Mouse (Mus musculus): ENCODE results near the gene Scyl1. TPM values are rescaled to one million over a fixed set of nuclear protein-coding genes. Genes with fewer than 3 reads are reported as not detected.
A peak's percentile ranks its signal among the peaks of the same experiment; 100 is the strongest.
"Not testable (repeated sequence)": the region's sequence is repeated elsewhere in the genome, so short reads cannot be mapped to it uniquely, and the experiment has no call there.

Scyl1 gene
- polyA plus RNA-seq, 1 experiment from 2014 or later = 56.4 TPM

GRCm38 (mm10) chr19:5794771-5795576 lies 23.8 kb upstream of the Scyl1 start:
- Histone ChIP-seq H3K9ac (peak overlapping the region; percentile 99; the same call in 1 of the 2 replicates), H3K27ac (peak overlapping the region; percentile 66; the same call in 1 of the 2 replicates), H3K4me1 (peaks cover 42% of the 10 kb centered on the region), H3K9me3 (replicated peaks) (no peaks in the 10 kb centered on the region), H3K36me3 (ENCODE audit: poor library complexity, severe bottlenecking) (peaks cover 44% of the 10 kb centered on the region), H3K27me3 (no peaks in the 10 kb centered on the region), H3K4me3 (peak overlapping the region; percentile 98), H3K4me2 (peak overlapping the region; percentile 99)
- 49% methylated on average over 5 of the region's 5 CpGs for WGBS
- ATAC-seq = peak; percentile 39

- peak overlapping the region; percentile 69 for H3K27ac ChIP-seq
- H3K9me3 ChIP-seq (replicated peaks); H3K4me3 ChIP-seq; H3K9ac ChIP-seq; H3K27me3 ChIP-seq: not testable (repeated sequence)
- ATAC-seq = peak; percentile 39
- 40% methylated on average over 7 of the region's 7 CpGs for WGBS
- H3K4me2 ChIP-seq = 0 out of 2 replicates have a peak overlapping the region, but pooled peaks have one; percentile 3
- H3K36me3 ChIP-seq (ENCODE audit: poor library complexity, severe bottlenecking) = peaks cover 44% of the 10 kb centered on the region
- H3K4me1 ChIP-seq = peaks cover 42% of the 10 kb centered on the region
Observed at GRCm38 (mm10) chr19:5793917-5794770, 22.9 kb upstream of the Scyl1 start.

GRCm38 (mm10) chr19:5793116-5793515 lies 21.9 kb upstream of the Scyl1 start:
- 3% methylated on average over 2 of the region's 2 CpGs for WGBS
- Histone ChIP-seq H3K9me3 (replicated peaks) (no peaks in the 10 kb centered on the region), H3K27me3 (no peaks in the 10 kb centered on the region), H3K9ac (no peak overlapping the region), H3K27ac (peak overlapping the region; percentile 40; the same call in 1 of the 2 replicates), H3K36me3 (ENCODE audit: poor library complexity, severe bottlenecking) (peaks cover 35% of the 10 kb centered on the region), H3K4me2 (no peak overlapping the region), H3K4me1 (peaks cover 42% of the 10 kb centered on the region), H3K4me3 (no peak overlapping the region)
- ATAC-seq = peak; percentile 52

GRCm38 (mm10) chr19:5791329-5791728 lies 20.1 kb upstream of the Scyl1 start:
- Histone ChIP-seq H3K9me3 (replicated peaks) (no peaks in the 10 kb centered on the region), H3K4me3 (no peak overlapping the region), H3K4me1 (peaks cover 25% of the 10 kb centered on the region), H3K4me2 (no peak overlapping the region), H3K36me3 (ENCODE audit: poor library complexity, severe bottlenecking) (peaks cover 17% of the 10 kb centered on the region), H3K27me3 (no peaks in the 10 kb centered on the region), H3K27ac (no peak overlapping the region), H3K9ac (no peak overlapping the region)
- ATAC-seq = no peak
- WGBS = 71% methylated on average over 4 of the region's 4 CpGs

GRCm38 (mm10) chr19:5789066-5789465 lies 17.8 kb upstream of the Scyl1 start:
- no peak overlapping the region for H3K4me2 ChIP-seq
- H3K9ac ChIP-seq = no peak overlapping the region
- H3K27me3 ChIP-seq = no peaks in the 10 kb centered on the region
- no peak overlapping the region for H3K4me3 ChIP-seq
- H3K27ac ChIP-seq = no peak overlapping the region
- WGBS = 68% methylated on average over 5 of the region's 5 CpGs
- no peak for ATAC-seq
- peaks cover 4% of the 10 kb centered on the region; the same call in 1 of the 2 replicates for H3K4me1 ChIP-seq
- H3K36me3 ChIP-seq (ENCODE audit: poor library complexity, severe bottlenecking) = no peaks in the 10 kb centered on the region
- no peaks in the 10 kb centered on the region for H3K9me3 ChIP-seq (replicated peaks)

- H3K9ac ChIP-seq = no peak overlapping the region
- H3K36me3 ChIP-seq (ENCODE audit: poor library complexity, severe bottlenecking) = no peaks in the 10 kb centered on the region
- no peaks in the 10 kb centered on the region for H3K27me3 ChIP-seq
- no peak overlapping the region for H3K27ac ChIP-seq
- no peaks in the 10 kb centered on the region for H3K9me3 ChIP-seq (replicated peaks)
- ATAC-seq = no peak
- WGBS = 86% methylated on average over 7 of the region's 7 CpGs
- no peak overlapping the region for H3K4me2 ChIP-seq
- H3K4me1 ChIP-seq = no peaks in the 10 kb centered on the region
- no peak overlapping the region for H3K4me3 ChIP-seq
Observed at GRCm38 (mm10) chr19:5788620-5789019, 17.4 kb upstream of the Scyl1 start.

GRCm38 (mm10) chr19:5787920-5788319 lies 16.7 kb upstream of the Scyl1 start:
- 87% methylated on average over 7 of the region's 7 CpGs for WGBS
- H3K4me2 ChIP-seq = no peak overlapping the region
- H3K4me3 ChIP-seq = no peak overlapping the region
- H3K9me3 ChIP-seq (replicated peaks) = no peaks in the 10 kb centered on the region
- no peak for ATAC-seq
- no peak overlapping the region for H3K9ac ChIP-seq
- no peaks in the 10 kb centered on the region for H3K4me1 ChIP-seq
- no peaks in the 10 kb centered on the region for H3K27me3 ChIP-seq
- H3K36me3 ChIP-seq (ENCODE audit: poor library complexity, severe bottlenecking) = no peaks in the 10 kb centered on the region
- H3K27ac ChIP-seq = no peak overlapping the region

GRCm38 (mm10) chr19:5787128-5787635 lies 16.0 kb upstream of the Scyl1 start:
- Histone ChIP-seq H3K9me3 (replicated peaks) (no peaks in the 10 kb centered on the region), H3K27me3 (no peaks in the 10 kb centered on the region), H3K4me2 (no peak overlapping the region), H3K36me3 (ENCODE audit: poor library complexity, severe bottlenecking) (no peaks in the 10 kb centered on the region), H3K4me3 (no peak overlapping the region), H3K4me1 (no peaks in the 10 kb centered on the region), H3K9ac (no peak overlapping the region), H3K27ac (no peak overlapping the region)
- WGBS = 15% methylated on average over 8 of the region's 8 CpGs
- peak; percentile 50 for ATAC-seq

GRCm38 (mm10) chr19:5786441-5787114 lies 15.4 kb upstream of the Scyl1 start:
- Histone ChIP-seq H3K4me3 (no peak overlapping the region), H3K4me2 (no peak overlapping the region), H3K9ac (no peak overlapping the region), H3K36me3 (ENCODE audit: poor library complexity, severe bottlenecking) (no peaks in the 10 kb centered on the region), H3K27me3 (no peaks in the 10 kb centered on the region), H3K4me1 (no peaks in the 10 kb centered on the region), H3K9me3 (replicated peaks) (no peaks in the 10 kb centered on the region), H3K27ac (no peak overlapping the region)
- WGBS = 15% methylated on average over 12 of the region's 12 CpGs
- ATAC-seq = peak; percentile 93

GRCm38 (mm10) chr19:5784958-5785577 lies 13.8 kb upstream of the Scyl1 start:
- Histone ChIP-seq H3K36me3 (ENCODE audit: poor library complexity, severe bottlenecking) (no peaks in the 10 kb centered on the region), H3K9ac (no peak overlapping the region), H3K27ac (no peak overlapping the region), H3K4me1 (no peaks in the 10 kb centered on the region), H3K27me3 (no peaks in the 10 kb centered on the region), H3K4me3 (no peak overlapping the region), H3K4me2 (no peak overlapping the region), H3K9me3 (replicated peaks) (no peaks in the 10 kb centered on the region)
- 64% methylated on average over 10 of the region's 10 CpGs for WGBS
- ATAC-seq = no peak

GRCm38 (mm10) chr19:5782121-5782520 lies 10.9 kb upstream of the Scyl1 start:
- no peak overlapping the region for H3K4me2 ChIP-seq
- no peaks in the 10 kb centered on the region for H3K36me3 ChIP-seq (ENCODE audit: poor library complexity, severe bottlenecking)
- H3K27me3 ChIP-seq = no peaks in the 10 kb centered on the region
- WGBS = 100% methylated on average over 1 of the region's 1 CpGs
- ATAC-seq = no peak
- H3K9me3 ChIP-seq (replicated peaks) = no peaks in the 10 kb centered on the region
- H3K27ac ChIP-seq = no peak overlapping the region
- H3K9ac ChIP-seq = no peak overlapping the region
- H3K4me1 ChIP-seq = no peaks in the 10 kb centered on the region
- H3K4me3 ChIP-seq = no peak overlapping the region

All from forebrain, embryonic 13.5 days (tissue).